Mouse (Mus musculus): Measurements from ENCODE around the gene Nfic.

Nfic gene

GRCm38 (mm10) chr10:81356991-81357844 is 98.2 kb downstream of the Nfic start, which contains the start of gene Mfsd12:
Gene Mfsd12, plus strand, starts transcription at chr10:81357491.
- DNase-seq (ENCODE audit: low read depth) = peak; percentile 81

GRCm38 (mm10) chr10:81356352-81356990 is 99.0 kb downstream of the Nfic start:
- no peak for DNase-seq (ENCODE audit: low read depth)

GRCm38 (mm10) chr10:81355533-81355932 is 99.9 kb downstream of the Nfic start:
- no peak for DNase-seq (ENCODE audit: low read depth)

GRCm38 (mm10) chr10:81354738-81355477 is 100.5 kb downstream of the Nfic start:
- DNase-seq (ENCODE audit: low read depth) = no peak

GRCm38 (mm10) chr10:81351678-81352291 is 103.7 kb downstream of the Nfic start:
- no peak for DNase-seq (ENCODE audit: low read depth)

GRCm38 (mm10) chr10:81350351-81351063 is 104.9 kb downstream of the Nfic start, which contains the start of gene Hmg20b:
Gene Hmg20b, minus strand, starts transcription at chr10:81350480.
- peak; percentile 97 for DNase-seq (ENCODE audit: low read depth)

GRCm38 (mm10) chr10:81349961-81350350 is 105.5 kb downstream of the Nfic start:
- DNase-seq (ENCODE audit: low read depth) = no peak

- no peak for DNase-seq (ENCODE audit: low read depth)
Observed at GRCm38 (mm10) chr10:81349146-81349545, 106.3 kb downstream of the Nfic start.

GRCm38 (mm10) chr10:81346453-81347067 is 108.9 kb downstream of the Nfic start:
- DNase-seq (ENCODE audit: low read depth) = no peak
